36 mouse cellular contexts compared by ENCODE assay signal in the genomic region with DNA sequence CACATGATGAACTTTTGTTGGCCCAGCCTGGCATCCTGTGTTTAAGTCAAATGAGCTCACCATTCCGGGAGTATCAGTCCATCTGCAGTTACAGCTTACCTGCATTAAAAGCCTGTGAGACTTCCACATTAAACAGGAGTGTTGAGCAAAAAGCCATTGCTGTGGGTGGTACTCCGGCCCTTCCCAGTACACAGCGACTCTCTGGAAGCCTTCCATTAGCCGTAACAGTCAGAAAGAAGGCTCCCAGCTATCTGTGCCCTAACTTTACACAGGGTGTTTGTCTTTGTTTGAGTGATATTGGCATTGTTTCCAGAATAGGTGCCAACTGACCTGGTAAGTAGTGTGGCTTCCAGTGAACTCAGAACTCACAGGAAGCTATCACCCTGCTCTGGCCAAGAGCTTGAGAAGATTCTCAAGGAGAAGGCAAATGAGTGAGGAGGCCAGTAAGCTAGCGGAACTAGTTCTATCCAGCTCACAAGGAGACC. TPM values are rescaled to one million over a fixed set of nuclear protein-coding genes. Genes with fewer than 3 reads are reported as not detected.
"Had no signal": no experiment of that assay in that cellular context is flagged by ENCODE, and none has a peak within 500 bp of the region (broad histone marks: within the 10 kb centered on the region; RNA-seq: fewer than 3 reads in every experiment).

No protein-coding gene starts in this region.

- H3K27ac ChIP-seq: heart, embryonic 10.5 days; hindbrain, embryonic 10.5 days; hindbrain, embryonic 12.5 days; hindbrain, embryonic 14.5 days; intestine, embryonic 15.5 days; kidney, embryonic 15.5 days; kidney, postnatal 0 days; layer of hippocampus, adult 2 months; left cerebral cortex, adult 2 months; limb, embryonic 10.5 days; limb, embryonic 12.5 days; liver, embryonic 13.5 days; liver, embryonic 15.5 days had no signal

- DNase-seq: gastrocnemius, postnatal 14 days; gastrocnemius, postnatal 36 days; heart, adult 18-20 months; heart, postnatal 10 days; heart, postnatal 4 days; kidney, adult 18-20 months; kidney, adult 9 months; kidney, postnatal 14 days; kidney, postnatal 4 days; liver; liver, embryonic 13.5 days had no signal

- H3K36me3 ChIP-seq: heart, embryonic 10.5 days; heart, embryonic 12.5 days; hindbrain, embryonic 10.5 days; hindbrain, embryonic 12.5 days; intestine, embryonic 15.5 days; kidney, embryonic 15.5 days; limb, embryonic 10.5 days; limb, embryonic 12.5 days; liver, embryonic 13.5 days; liver, embryonic 15.5 days had no signal

- H3K4me3 ChIP-seq: heart, embryonic 10.5 days; heart, embryonic 12.5 days; hindbrain, embryonic 10.5 days; hindbrain, embryonic 12.5 days; intestine, embryonic 15.5 days; kidney, embryonic 15.5 days; layer of hippocampus, adult 2 months; left cerebral cortex, adult 2 months; limb, embryonic 10.5 days; limb, embryonic 12.5 days; liver, embryonic 13.5 days; liver, embryonic 15.5 days had no signal

- H3K27me3 ChIP-seq: intestine, embryonic 15.5 days; kidney, embryonic 15.5 days; liver, embryonic 13.5 days; liver, embryonic 15.5 days had no signal

- H3K4me1 ChIP-seq: liver, embryonic 13.5 days; liver, embryonic 15.5 days had no signal

RNA-seq across cellular contexts. Expression of a gene that starts 31.5 kb away (rescaled TPM):
- total RNA-seq: gastrocnemius, adult 18-20 months; gastrocnemius, adult 8-10 months; gastrocnemius, postnatal 14 days; gastrocnemius, postnatal 36 days; heart, adult 18-20 months; heart, adult 8-10 months; heart, postnatal 10 days; heart, postnatal 25 days; heart, postnatal 4 days; layer of hippocampus, adult 2 months; layer of hippocampus, postnatal 10 days; layer of hippocampus, postnatal 25 days; left cerebral cortex, adult 2 months; left cerebral cortex, postnatal 14 days; left cerebral cortex, postnatal 36 days had no signal
- polyA plus RNA-seq: heart, embryonic 10.5 days; heart, embryonic 12.5 days; heart, embryonic 14.5 days; hindbrain, embryonic 10.5 days; inflammation-experienced regulatory T-cells, adult 6 months; intestine, embryonic 15.5 days; intestine, postnatal 0 days; kidney, embryonic 15.5 days; kidney, postnatal 0 days; limb, embryonic 10.5 days; limb, embryonic 12.5 days; limb, embryonic 14.5 days; liver, embryonic 13.5 days; liver, embryonic 15.5 days had no signal
